Mouse (Mus musculus) small intestine, adult 2 months (tissue): ENCODE data around the gene Tfip11. TPM values are rescaled to one million over a fixed set of nuclear protein-coding genes. Genes with fewer than 3 reads are reported as not detected.
A peak's percentile ranks its signal among the peaks of the same experiment; 100 is the strongest.

Experiments used
- H3K27ac ChIP-seq: fragments of 200-500 bp; 2 replicates; pipeline ENCODE4 v1.5.1; 2012; ENCODE audit warnings: low read depth, low read length, control low read depth, inconsistent platforms; ENCODE audit not compliant: insufficient read depth
- H3K27me3 ChIP-seq: fragments of 200-500 bp; 2 replicates; pipeline ENCODE4 v1.6.1; 2012; ENCODE audit warnings: mild to moderate bottlenecking, moderate library complexity, low read length, inconsistent platforms; ENCODE audit not compliant: control insufficient read depth, insufficient read depth
- H3K36me3 ChIP-seq: fragments of 200-500 bp; 2 replicates; pipeline ENCODE4 v1.6.1; 2012; ENCODE audit warnings: mild to moderate bottlenecking, low read length, control low read depth, inconsistent platforms; ENCODE audit not compliant: control insufficient read depth, insufficient read depth
- H3K4me1 ChIP-seq: fragments of 200-500 bp; 2 replicates; pipeline ENCODE4 v1.6.1; 2012; ENCODE audit warnings: low read length, inconsistent platforms, mixed read lengths; ENCODE audit not compliant: control insufficient read depth, insufficient read depth, insufficient read length
- H3K4me3 ChIP-seq: fragments of 200-500 bp; 2 replicates; pipeline ENCODE4 v1.5.1; 2012; ENCODE audit warnings: low read depth, mild to moderate bottlenecking, control low read depth, inconsistent platforms, low read length, moderate library complexity
- CTCF ChIP-seq: fragments of 200-500 bp; IDR thresholded peaks from 2 replicates; pipeline ENCODE4 v1.5.1; 2012; ENCODE audit warnings: low read depth, mild to moderate bottlenecking, control low read depth, inconsistent platforms, low read length, moderate library complexity, mixed read lengths; ENCODE audit not compliant: insufficient replicate concordance, insufficient read length; ENCODE audit errors: extremely low read depth
- POLR2A ChIP-seq: fragments of 200-500 bp; IDR thresholded peaks from 2 replicates; pipeline ENCODE4 v1.6.1; 2012; ENCODE audit warnings: low read depth, mild to moderate bottlenecking, control low read depth, inconsistent platforms, low read length, moderate library complexity
- WGBS: fragments of 180-500 bp; shearing (Covaris S2); methylation state at CpG from one replicate; pipeline ENCODE4 v1.1.7; 2018; 5-methylcytosine and 5-hydroxymethylcytosine counted together
- polyA plus RNA-seq: library from polyadenylated mRNA; depleted of rRNA; stranded (reverse); fragments of >200 nt; gene quantifications from 2 replicates; pipeline ENCODE4 v1.2.3, GENCODE M21; 2012

Tfip11 gene
- polyA plus RNA-seq, 1 experiment, result 40.0 TPM

GRCm38 (mm10) chr5:112286984-112287641 is 39.0 kb upstream of the Tfip11 start:
- peaks cover 24% of the 10 kb centered on the region for H3K4me1 ChIP-seq
- H3K4me3 ChIP-seq, result peak overlapping the region; percentile 7; the same call in 1 of the 2 replicates
- peak overlapping the region; percentile 67 for H3K27ac ChIP-seq
- TF ChIP-seq POLR2A (no peak), CTCF (no peak)
- 28% methylated on average over 11 of the region's 11 CpGs for WGBS
- H3K36me3 ChIP-seq, result no peaks in the 10 kb centered on the region
- no peaks in the 10 kb centered on the region for H3K27me3 ChIP-seq

GRCm38 (mm10) chr5:112287652-112288051 is 38.5 kb upstream of the Tfip11 start:
- no peaks in the 10 kb centered on the region for H3K36me3 ChIP-seq

GRCm38 (mm10) chr5:112288193-112289141 is 37.7 kb upstream of the Tfip11 start:
- Histone ChIP-seq H3K4me3 (no peak overlapping the region), H3K4me1 (peaks cover 20% of the 10 kb centered on the region), H3K27me3 (no peaks in the 10 kb centered on the region), H3K27ac (no peak overlapping the region), H3K36me3 (no peaks in the 10 kb centered on the region)
- TF ChIP-seq CTCF, result no peak
- no peak for TF ChIP-seq POLR2A
- WGBS, result 76% methylated on average over 9 of the region's 9 CpGs

More at GRCm38 (mm10) chr5:112287652-112288051, 38.5 kb upstream of the Tfip11 start:
- peaks cover 20% of the 10 kb centered on the region for H3K4me1 ChIP-seq
- WGBS, result 80% methylated on average over 2 of the region's 2 CpGs
- H3K4me3 ChIP-seq, result no peak overlapping the region
- H3K27ac ChIP-seq, result peak overlapping the region; percentile 67
- H3K27me3 ChIP-seq, result no peaks in the 10 kb centered on the region
- TF ChIP-seq POLR2A (no peak), CTCF (no peak)

- peaks cover 23% of the 10 kb centered on the region for H3K4me1 ChIP-seq
- TF ChIP-seq CTCF, result no peak
- TF ChIP-seq POLR2A, result no peak
- no peak overlapping the region for H3K27ac ChIP-seq
- no peaks in the 10 kb centered on the region for H3K27me3 ChIP-seq
- peak overlapping the region; percentile 12; the same call in 1 of the 2 replicates for H3K4me3 ChIP-seq
- H3K36me3 ChIP-seq, result no peaks in the 10 kb centered on the region
- 46% methylated on average over 8 of the region's 8 CpGs for WGBS
Observed at GRCm38 (mm10) chr5:112289236-112289635, 36.9 kb upstream of the Tfip11 start.

GRCm38 (mm10) chr5:112289819-112290535 is 36.2 kb upstream of the Tfip11 start:
- peaks cover 27% of the 10 kb centered on the region for H3K4me1 ChIP-seq
- 0 out of 2 replicates have a peak overlapping the region, but pooled peaks have one; percentile 6 for H3K4me3 ChIP-seq
- H3K27ac ChIP-seq, result no peak overlapping the region
- no peaks in the 10 kb centered on the region for H3K36me3 ChIP-seq
- TF ChIP-seq CTCF (no peak), POLR2A (no peak)
- 76% methylated on average over 16 of the region's 16 CpGs for WGBS
- no peaks in the 10 kb centered on the region for H3K27me3 ChIP-seq

- Histone ChIP-seq H3K4me3 (no peak overlapping the region), H3K4me1 (peaks cover 26% of the 10 kb centered on the region), H3K36me3 (no peaks in the 10 kb centered on the region), H3K27ac (no peak overlapping the region), H3K27me3 (no peaks in the 10 kb centered on the region)
- TF ChIP-seq CTCF (no peak), POLR2A (no peak)
- WGBS, result 84% methylated on average over 8 of the region's 8 CpGs
Observed at GRCm38 (mm10) chr5:112290536-112290880, 35.6 kb upstream of the Tfip11 start.
